Mouse (Mus musculus) adrenal gland, adult 18-20 months (tissue): ENCODE results near the gene Cdipt. TPM values are rescaled to one million over a fixed set of nuclear protein-coding genes. Genes with fewer than 3 reads are reported as not detected.

Experiments
- DNase-seq, 2 experiments: peaks; one replicate each; pipeline ENCODE4 v3.0.0; 2021 to 2022; ENCODE audit warnings: low spot score in 2 of 2
- long read RNA-seq, 2 experiments: library from polyadenylated mRNA; stranded (forward); transcript quantifications; one replicate each; pipeline ENCODE4 v2.0.0; 2021
- total RNA-seq, 2 experiments: library from RNA; stranded (reverse); gene quantifications; 1 replicate in 1 of 2; 2 replicates in 1 of 2; pipeline ENCODE4 v1.2.3; 2021

Gene Cdipt
- total RNA-seq, result 10 to 100 TPM; 75.0 to 82.1 TPM
- long read RNA-seq, experiment 1, transcript Cdipt-201 (6 exons, 1,974 nt), result major isoform, 66 of 74 reads
- long read RNA-seq, experiment 1, partial matches to known transcripts, result 3 of 74 reads
- long read RNA-seq, experiment 1, other reads (novel, unspliced or antisense), result 4 of 74 reads
- long read RNA-seq, experiment 2, transcript Cdipt-201 (6 exons, 1,974 nt), result major isoform, 125 of 157 reads
- long read RNA-seq, experiment 2, partial matches to known transcripts, result 26 of 157 reads
- long read RNA-seq, experiment 2, other reads (novel, unspliced or antisense), result 2 of 157 reads

- no peak for DNase-seq
These were observed at the start of gene Cdipt for GRCm38 (mm10) chr7:126975893-126975949. Gene Cdipt, plus strand, starts transcription at chr7:126975914.

- DNase-seq, result no peak
These were observed 49.4 kb upstream of the Cdipt start for GRCm38 (mm10) chr7:126926299-126926698.

DNA sequence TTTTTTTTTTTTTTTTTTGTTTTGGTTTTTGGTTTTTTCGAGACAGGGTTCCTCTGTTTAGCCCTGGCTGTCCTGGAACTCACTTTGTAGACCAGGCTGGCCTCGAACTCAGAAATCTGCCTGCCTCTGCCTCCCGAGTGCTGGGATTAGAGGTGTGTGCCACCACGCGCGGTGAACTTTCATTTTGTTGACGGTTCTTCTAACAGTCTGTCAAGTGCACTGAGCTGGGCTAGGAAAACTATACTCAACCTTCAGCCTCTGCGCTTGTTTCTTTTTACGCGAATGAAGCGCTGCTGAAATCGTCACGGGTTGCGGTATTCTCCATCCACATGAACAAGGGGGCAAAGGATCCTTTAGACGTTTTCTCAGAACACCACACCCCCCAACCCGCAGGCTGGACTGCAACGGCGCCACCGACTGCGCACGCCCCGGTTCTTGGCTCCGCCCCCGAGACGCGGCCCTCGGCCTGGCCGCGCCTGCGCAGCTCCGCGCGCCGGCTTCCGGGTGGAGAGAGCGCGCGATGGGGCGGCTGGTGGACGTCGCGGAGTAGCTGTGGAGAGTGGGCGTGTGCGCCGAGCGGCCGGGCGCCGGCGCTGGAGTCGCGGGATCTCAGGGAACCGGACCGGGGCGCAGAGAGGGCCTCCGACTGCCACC lies 47.2 kb upstream of the Cdipt start, which contains the start of gene Kctd13:
Gene Kctd13, plus strand, starts transcription at position 496 of the 654 bp plus-strand sequence.
- peak; percentile 95 to 97 for DNase-seq

- no peak for DNase-seq
These were observed 46.7 kb upstream of the Cdipt start for GRCm38 (mm10) chr7:126929046-126929445.

GRCm38 (mm10) chr7:126932652-126933051 lies 43.1 kb upstream of the Cdipt start:
- no peak for DNase-seq

- no peak for DNase-seq
These were observed 34.5 kb upstream of the Cdipt start for GRCm38 (mm10) chr7:126941171-126941570.

- no peak for DNase-seq
These were observed 33.9 kb upstream of the Cdipt start for GRCm38 (mm10) chr7:126941801-126942200.

DNA sequence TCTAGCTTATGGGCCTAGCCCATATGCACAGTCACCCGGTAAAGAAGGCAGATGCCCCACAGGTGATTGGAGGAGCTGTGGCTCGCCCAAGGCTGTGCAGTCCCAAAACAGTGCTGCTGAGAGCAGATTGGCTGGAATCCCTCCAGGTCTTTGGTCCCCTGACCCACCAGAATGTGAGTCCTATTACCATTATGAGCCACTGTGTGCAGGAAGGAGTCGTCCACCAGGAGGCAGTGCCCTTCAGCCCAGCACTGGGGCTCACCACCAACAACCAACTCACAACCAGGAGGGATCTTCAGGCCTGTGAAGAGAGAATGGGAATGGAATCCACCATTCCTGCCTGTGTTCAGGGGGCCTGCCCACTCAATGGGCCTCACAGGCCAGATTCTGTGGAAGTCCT lies 29.2 kb upstream of the Cdipt start:
- peak in 1 of 2 experiments; percentile 38 for DNase-seq

- DNase-seq, result no peak
These were observed 27.1 kb upstream of the Cdipt start for GRCm38 (mm10) chr7:126948626-126949025.

DNA sequence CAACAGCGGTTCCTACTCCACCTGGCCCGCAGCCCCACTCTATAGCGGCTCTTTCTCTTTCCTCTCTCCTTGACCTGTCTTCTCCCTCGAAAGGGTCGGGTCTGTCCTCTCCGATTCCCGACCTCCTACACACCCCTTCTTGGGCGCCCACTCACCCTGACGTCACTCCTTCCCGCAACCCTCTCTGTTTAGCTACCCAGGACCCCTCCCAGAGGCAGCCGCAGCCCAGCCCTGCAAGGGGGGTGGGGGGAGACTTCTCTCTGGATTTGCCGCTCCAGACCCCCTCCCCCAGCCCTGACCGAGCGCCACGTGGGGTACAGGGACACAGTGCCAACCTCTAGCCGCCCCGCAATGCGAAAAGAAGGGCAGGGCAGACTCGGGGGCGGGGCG lies 26.3 kb upstream of the Cdipt start, which contains the start of gene Asphd1:
Gene Asphd1, minus strand, starts transcription at position 180 of the 390 bp plus-strand sequence.
- no peak for DNase-seq

DNA sequence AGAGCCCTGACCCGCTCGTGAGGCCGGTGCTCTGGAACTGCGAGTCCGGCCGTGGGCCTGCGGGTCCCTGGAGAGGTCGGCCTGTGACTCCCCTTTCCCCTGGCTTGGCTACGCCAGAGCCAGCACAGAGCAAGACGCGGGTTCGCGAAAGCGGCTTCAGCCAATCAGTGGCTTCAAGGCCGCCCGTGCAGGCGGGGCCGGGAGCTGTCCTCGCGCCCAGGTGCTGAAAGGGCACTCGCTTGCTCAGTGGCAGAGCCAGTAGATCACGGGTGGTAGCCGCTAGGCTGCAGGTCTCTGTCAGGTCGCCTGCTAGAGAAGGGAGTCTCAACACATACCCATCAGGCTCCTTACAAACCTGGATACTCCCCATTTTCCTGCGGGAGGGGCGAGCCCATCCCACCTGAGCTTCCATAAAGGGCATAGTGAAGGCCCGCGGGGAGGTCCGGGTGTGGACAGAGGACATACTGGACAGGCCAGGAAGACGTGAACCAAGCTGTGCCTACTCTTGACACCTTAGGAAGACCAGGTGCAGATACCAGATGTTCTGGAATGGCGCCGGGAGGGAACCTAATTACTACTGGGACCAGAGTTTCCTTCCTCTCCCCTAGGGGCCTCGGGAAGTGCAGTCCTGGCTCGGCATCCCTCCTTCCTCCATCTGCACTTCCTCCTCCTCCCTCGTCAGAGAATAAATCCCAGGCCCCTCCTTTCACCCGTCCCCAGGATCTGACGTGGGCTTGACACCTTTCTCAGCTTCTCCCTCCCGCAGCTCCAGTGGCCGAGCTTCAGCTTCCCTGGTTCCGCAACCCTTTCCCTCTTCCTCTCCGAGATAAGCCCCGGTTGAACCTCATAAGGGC lies 25.7 kb upstream of the Cdipt start, which contains the start of gene Sez6l2:
Gene Sez6l2, plus strand, starts transcription at position 771 of the 854 bp plus-strand sequence.
- DNase-seq, result peak; percentile 91 to 93

- no peak for DNase-seq
These were observed 24.8 kb upstream of the Cdipt start for GRCm38 (mm10) chr7:126950647-126951615.

GRCm38 (mm10) chr7:126951741-126952140 lies 24.0 kb upstream of the Cdipt start:
- no peak for DNase-seq

- no peak for DNase-seq
These were observed 23.1 kb upstream of the Cdipt start for GRCm38 (mm10) chr7:126952646-126953045.

GRCm38 (mm10) chr7:126955125-126955524 lies 20.6 kb upstream of the Cdipt start:
- no peak for DNase-seq

DNA sequence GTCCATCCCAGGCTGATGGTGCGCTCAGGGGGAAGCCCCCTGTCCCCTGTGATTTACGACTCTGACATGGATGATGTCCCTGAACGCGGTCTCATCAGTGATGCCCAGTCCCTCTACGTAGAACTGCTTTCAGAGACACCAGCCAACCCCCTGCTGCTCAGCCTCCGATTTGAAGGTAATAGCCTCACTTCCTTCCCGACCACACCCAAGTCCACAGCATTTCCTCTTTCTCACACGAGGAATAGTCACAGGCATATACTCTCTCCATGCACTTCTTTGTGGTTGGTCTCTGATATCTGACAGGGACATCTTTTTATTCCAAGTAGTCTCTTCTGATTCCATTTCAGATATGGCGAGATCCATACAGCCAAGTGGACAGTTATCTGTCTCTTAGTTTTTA lies 15.9 kb upstream of the Cdipt start:
- DNase-seq, result no peak

DNA sequence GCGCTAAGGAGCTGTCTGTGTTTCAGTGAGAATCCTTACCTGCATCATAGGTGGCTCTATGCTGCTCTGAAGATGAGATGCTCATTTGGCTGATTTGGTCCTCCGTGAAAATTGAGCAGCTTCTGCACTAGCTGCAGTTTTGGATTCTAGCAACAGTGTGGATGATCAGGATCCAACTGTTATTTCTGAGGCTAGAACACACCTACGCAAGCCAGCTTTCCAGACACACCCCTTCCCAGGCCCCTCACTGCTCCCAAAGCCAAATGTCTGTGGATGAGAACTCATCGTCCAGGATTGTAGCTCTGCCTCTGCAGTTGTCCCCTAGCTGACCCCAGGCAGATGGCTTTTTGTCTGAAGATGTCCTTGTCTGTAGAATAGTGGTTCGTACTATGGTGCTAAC lies 14.6 kb upstream of the Cdipt start:
- no peak for DNase-seq

- DNase-seq, result no peak
These were observed 13.7 kb upstream of the Cdipt start for GRCm38 (mm10) chr7:126961965-126962364.

DNA sequence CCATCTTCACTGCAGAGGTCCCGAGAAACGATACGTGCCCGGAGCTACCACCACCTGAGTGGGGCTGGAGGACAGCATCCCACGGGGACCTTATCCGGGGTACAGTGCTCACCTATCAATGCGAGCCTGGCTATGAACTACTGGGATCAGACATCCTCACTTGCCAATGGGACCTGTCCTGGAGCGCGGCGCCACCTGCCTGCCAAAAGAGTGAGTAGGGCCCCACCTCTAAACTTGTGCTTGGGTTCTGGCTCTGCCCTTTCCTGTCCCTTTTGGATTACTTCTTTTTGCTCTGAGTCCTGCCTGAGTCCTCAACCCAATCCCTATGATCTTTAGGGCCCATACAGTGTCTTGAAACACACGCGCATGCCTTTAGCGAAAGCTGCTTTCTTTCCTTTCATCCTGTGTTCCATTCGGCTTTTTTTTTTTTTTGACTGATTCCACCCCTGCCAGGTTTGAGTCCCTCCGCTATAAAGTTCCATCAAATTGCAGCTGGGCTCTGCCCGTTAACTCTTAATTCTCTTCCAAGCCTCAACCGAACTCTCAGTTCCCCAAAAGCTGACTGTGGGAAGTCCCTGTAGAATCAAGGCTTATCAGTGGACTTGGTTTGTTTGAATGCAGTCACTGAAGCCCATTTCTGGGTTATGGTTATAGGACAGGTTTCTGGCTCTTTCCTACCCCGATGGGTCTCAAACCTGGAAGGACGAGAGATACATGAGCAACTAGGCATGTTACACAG lies 12.0 kb upstream of the Cdipt start:
- peak in 1 of 2 experiments; percentile 33 for DNase-seq

- no peak for DNase-seq
These were observed 10.1 kb upstream of the Cdipt start for GRCm38 (mm10) chr7:126965568-126965967.
